Mouse (Mus musculus) myocyte (in vitro differentiated cells): Measurements from ENCODE around the gene Gigyf1.

Experiments used
- CEBPB ChIP-seq: IDR thresholded peaks from 2 replicates; pipeline ENCODE4 v1.6.1; 2011; ENCODE audit warnings: mild to moderate bottlenecking, moderate library complexity; ENCODE audit not compliant: poor library complexity, insufficient read depth, severe bottlenecking
- E2F4 ChIP-seq: IDR thresholded peaks from one replicate; pipeline ENCODE4 v1.6.1; 2011; ENCODE audit warnings: mild to moderate bottlenecking, control low read depth, moderate library complexity; ENCODE audit not compliant: insufficient read depth
- MAX ChIP-seq: IDR thresholded peaks from one replicate; pipeline ENCODE4 v1.6.1; 2011; ENCODE audit warnings: low read depth, mild to moderate bottlenecking, control low read depth
- MYOD1 ChIP-seq, 3 experiments: IDR thresholded peaks; one replicate each; pipeline ENCODE4 v1.6.1; 2011; ENCODE audit warnings: control low read depth in 2 of 3, low read depth in 2 of 3, mild to moderate bottlenecking in 2 of 3, moderate library complexity in 1 of 3; ENCODE audit not compliant: insufficient read length in 2 of 3, control insufficient read depth in 1 of 3
- MYOG ChIP-seq, 3 experiments: IDR thresholded peaks; one replicate each; pipeline ENCODE4 v1.6.1; 2011; ENCODE audit warnings: control low read depth in 2 of 3, low read depth in 2 of 3, mild to moderate bottlenecking in 2 of 3; ENCODE audit not compliant: insufficient read length in 2 of 3, control insufficient read depth in 1 of 3, insufficient read depth in 1 of 3
- POLR2A ChIP-seq: IDR thresholded peaks from one replicate; pipeline ENCODE4 v1.6.1; 2011; ENCODE audit warnings: low read depth, mild to moderate bottlenecking, control low read depth, moderate library complexity; ENCODE audit not compliant: insufficient read length
- POLR2AphosphoS2 ChIP-seq: IDR thresholded peaks from one replicate; pipeline ENCODE4 v1.6.1; 2011; ENCODE audit warnings: low read depth, control low read depth; ENCODE audit not compliant: insufficient read length
- REST ChIP-seq: IDR thresholded peaks from one replicate; pipeline ENCODE4 v1.6.1; 2011; ENCODE audit warnings: mild to moderate bottlenecking, control low read depth, moderate library complexity; ENCODE audit not compliant: insufficient read depth, insufficient read length
- TCF12 ChIP-seq: IDR thresholded peaks from one replicate; pipeline ENCODE4 v1.6.1; 2011; ENCODE audit warnings: mild to moderate bottlenecking, control low read depth; ENCODE audit not compliant: poor library complexity, insufficient read depth, severe bottlenecking
- TCF3 ChIP-seq: IDR thresholded peaks from one replicate; pipeline ENCODE4 v1.6.1; 2011; ENCODE audit warnings: low read depth, control low read depth; ENCODE audit not compliant: insufficient read length
- USF1 ChIP-seq: IDR thresholded peaks from one replicate; pipeline ENCODE4 v1.6.1; 2011; ENCODE audit warnings: low read depth, mild to moderate bottlenecking, control low read depth, moderate library complexity

DNA sequence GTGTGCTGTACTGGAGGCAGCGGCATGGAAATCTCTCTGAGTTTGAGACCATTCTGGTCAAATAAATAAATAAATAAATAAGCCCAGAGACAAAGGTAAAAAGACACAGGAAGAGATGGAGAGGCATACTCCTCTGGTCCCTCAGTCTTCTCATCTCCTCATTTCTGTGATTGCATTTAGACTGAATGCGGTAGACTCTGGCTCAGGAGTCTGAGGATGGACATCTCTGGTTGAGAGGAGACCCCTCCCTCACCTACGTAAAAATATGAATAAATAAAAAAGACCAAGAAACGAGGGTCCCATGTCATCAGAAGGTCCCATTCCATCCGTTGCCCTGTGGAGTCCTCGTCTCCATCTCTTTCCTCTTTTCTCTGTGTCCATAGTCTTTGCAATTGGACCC, 34.7 kb downstream of the Gigyf1 start:
- TF ChIP-seq CEBPB (no peak), MYOG (IDR thresholded peaks at IDR 0.05; ENCODE audit: control insufficient read depth in 1 of 3, insufficient read depth in 1 of 3, insufficient read length in 2 of 3, low read depth in 2 of 3) (no peak), TCF12 (no peak), POLR2A (no peak), POLR2AphosphoS2 (no peak), MAX (no peak), E2F4 (no peak), USF1 (no peak), TCF3 (no peak), MYOD1 (IDR thresholded peaks at IDR 0.05; ENCODE audit: control insufficient read depth in 1 of 3, insufficient read length in 2 of 3, low read depth in 2 of 3) (no peak), REST (no peak)
